Mouse (Mus musculus): ENCODE data around the gene Adarb2.

DNA sequence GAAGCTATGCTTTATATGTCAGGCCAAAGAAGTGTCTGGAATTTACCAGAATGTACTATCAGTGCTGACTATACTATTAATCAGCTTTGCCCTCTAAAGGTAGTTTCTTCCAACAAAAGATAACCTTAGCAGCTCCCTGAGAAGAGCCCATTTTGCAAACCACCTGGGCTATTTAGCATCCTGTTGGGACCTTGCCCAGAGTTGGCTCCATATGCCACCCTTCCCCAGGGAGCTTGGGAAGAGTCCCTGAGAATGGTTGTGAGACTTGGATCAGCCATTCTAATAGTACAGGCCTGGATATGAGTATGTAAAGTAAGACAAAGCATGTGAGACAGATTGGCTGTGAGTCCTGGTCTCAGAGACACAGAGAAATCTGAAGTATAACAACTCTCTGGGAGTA is 149.7 kb downstream of the Adarb2 start:
- TF ChIP-seq GATA1 (IDR thresholded peaks at IDR 0.05; ENCODE audit: borderline replicate concordance, low read length) (no peak), FLI1 (IDR thresholded peaks at IDR 0.05; ENCODE audit: low read length) (no peak)
